Mouse (Mus musculus) ES-Bruce4 (cell line): ENCODE results near the gene Wwc1. TPM values are rescaled to one million over a fixed set of nuclear protein-coding genes. Genes with fewer than 3 reads are reported as not detected.

Experiments
- H3K27ac ChIP-seq: 2 replicates; pipeline ENCODE4 v1.5.1; 2012; ENCODE audit warnings: low read length, inconsistent platforms; ENCODE audit not compliant: insufficient read depth
- H3K27me3 ChIP-seq: 2 replicates; pipeline ENCODE4 v1.6.1; 2012; ENCODE audit warnings: mild to moderate bottlenecking, low read length, inconsistent platforms; ENCODE audit not compliant: control insufficient read depth, poor library complexity, insufficient read depth, severe bottlenecking
- H3K36me3 ChIP-seq: 2 replicates; pipeline ENCODE4 v1.6.1; 2012; ENCODE audit warnings: inconsistent platforms, mild to moderate bottlenecking, low read length, moderate library complexity; ENCODE audit not compliant: control insufficient read depth, poor library complexity, insufficient read depth, severe bottlenecking
- H3K4me1 ChIP-seq: one replicate; pipeline ENCODE4 v1.8.1; 2011; ENCODE audit warnings: low read length; ENCODE audit not compliant: control insufficient read depth, insufficient read depth
- H3K4me3 ChIP-seq: 2 replicates; pipeline ENCODE4 v1.5.1; 2011; ENCODE audit warnings: low read depth, mild to moderate bottlenecking, low read length
- H3K9ac ChIP-seq: 2 replicates; pipeline ENCODE4 v1.6.1; 2012; ENCODE audit warnings: low read depth, mild to moderate bottlenecking, inconsistent platforms; ENCODE audit not compliant: poor library complexity, severe bottlenecking
- H3K9me3 ChIP-seq: replicated peaks from 2 replicates; pipeline ENCODE4 v1.6.1; 2012; ENCODE audit warnings: mild to moderate bottlenecking, low read length, inconsistent platforms; ENCODE audit not compliant: control insufficient read depth, poor library complexity, insufficient read depth, severe bottlenecking
- CTCF ChIP-seq: IDR thresholded peaks from one replicate; pipeline ENCODE4 v1.8.1; 2011; ENCODE audit warnings: low read depth, low read length
- EP300 ChIP-seq: IDR thresholded peaks from 2 replicates; pipeline ENCODE4 v1.6.1; 2011; ENCODE audit warnings: low read depth, low read length; ENCODE audit not compliant: insufficient read depth
- POLR2A ChIP-seq: IDR thresholded peaks from one replicate; pipeline ENCODE4 v1.8.1; 2011; ENCODE audit warnings: low read length; ENCODE audit not compliant: insufficient read depth
- polyA plus RNA-seq: library from polyadenylated mRNA; stranded (reverse); fragments of >200 nt; gene quantifications from 2 replicates; pipeline ENCODE4 v1.2.4, GENCODE M21; 2011; ENCODE audit warnings: low read depth; ENCODE audit not compliant: missing spikeins, insufficient read depth, insufficient read length

Wwc1 gene
- polyA plus RNA-seq, 1 experiment = 48.4 TPM

GRCm38 (mm10) chr11:35915546-35915945 lies 64.8 kb downstream of the Wwc1 start:
- Histone ChIP-seq H3K4me1 (no peaks in the 10 kb centered on the region), H3K36me3 (no peaks in the 10 kb centered on the region), H3K27me3 (no peaks in the 10 kb centered on the region), H3K4me3 (no peak overlapping the region), H3K27ac (no peak overlapping the region; the same call in 1 of the 2 replicates), H3K9ac (no peak overlapping the region), H3K9me3 (no peaks in the 10 kb centered on the region)
- TF ChIP-seq EP300 = no peak
- TF ChIP-seq CTCF = no peak
- no peak for TF ChIP-seq POLR2A

DNA sequence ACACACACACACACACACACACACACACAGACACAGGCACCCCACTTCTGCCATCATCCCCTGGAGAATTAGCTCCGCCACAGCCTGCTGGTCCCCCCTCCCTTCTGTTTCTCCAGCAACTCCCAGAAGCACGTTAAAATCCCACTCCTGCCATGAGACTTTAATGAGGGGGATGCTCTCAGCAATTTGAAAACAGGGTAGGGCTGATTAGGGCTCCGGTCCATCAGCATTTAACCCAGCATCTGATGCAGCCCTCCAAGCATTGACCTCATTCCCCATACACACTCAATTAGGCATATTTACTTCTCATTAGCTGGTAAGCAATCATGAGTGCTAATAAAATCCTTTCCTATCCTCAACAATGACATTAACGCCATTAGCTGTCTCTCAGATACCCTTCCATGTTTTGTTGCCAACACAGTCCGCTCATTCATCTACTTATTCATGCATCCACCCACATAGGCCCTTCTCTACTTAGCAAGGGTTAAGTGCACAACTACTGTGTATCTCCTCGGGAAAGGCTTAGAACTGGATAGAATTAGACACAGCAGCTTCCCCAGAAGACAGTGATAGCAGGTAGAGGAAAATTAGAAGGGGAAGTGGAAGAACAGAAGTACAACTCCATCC lies 66.8 kb downstream of the Wwc1 start:
- H3K9me3 ChIP-seq = no peaks in the 10 kb centered on the region
- TF ChIP-seq CTCF = no peak
- no peak for TF ChIP-seq EP300
- TF ChIP-seq POLR2A = no peak

DNA sequence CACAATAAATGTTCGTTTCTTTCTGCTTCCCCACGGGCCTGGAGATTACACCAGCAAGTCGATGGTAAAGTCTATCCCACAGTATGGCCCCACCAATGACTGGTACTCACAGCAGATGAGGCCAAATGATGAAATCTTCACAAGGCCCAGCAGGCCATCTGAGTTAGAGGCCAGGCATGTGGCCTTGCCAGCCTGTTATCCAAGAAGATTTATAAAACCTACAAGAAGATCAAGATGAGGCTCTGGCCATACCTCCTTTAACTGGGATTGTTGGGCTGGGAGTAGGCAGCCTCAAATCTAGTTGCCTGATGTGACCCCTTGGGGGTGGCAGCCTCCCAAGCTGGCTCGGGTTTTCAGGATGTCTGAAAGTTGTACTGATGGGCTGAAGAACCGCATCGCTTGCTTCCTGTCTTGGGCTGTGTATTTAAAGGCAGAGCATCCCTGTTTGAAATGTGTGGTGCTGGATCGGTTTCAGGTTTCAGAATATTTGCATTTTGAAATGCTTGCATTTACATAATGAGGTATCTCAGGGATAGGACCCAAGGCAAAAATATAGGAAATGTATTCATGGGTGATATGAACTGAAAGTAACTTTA lies 75.3 kb downstream of the Wwc1 start:
- no peak overlapping the region for H3K9ac ChIP-seq
- no peak overlapping the region for H3K4me3 ChIP-seq
- no peaks in the 10 kb centered on the region for H3K4me1 ChIP-seq
- H3K36me3 ChIP-seq = peaks cover 15% of the 10 kb centered on the region
- no peaks in the 10 kb centered on the region for H3K27me3 ChIP-seq
- no peaks in the 10 kb centered on the region for H3K9me3 ChIP-seq
- TF ChIP-seq EP300 (no peak), CTCF (no peak), POLR2A (no peak)
- H3K27ac ChIP-seq = no peak overlapping the region

More for the DNA sequence above, 66.8 kb downstream of the Wwc1 start:
- Histone ChIP-seq H3K9ac (no peak overlapping the region), H3K4me3 (no peak overlapping the region), H3K27ac (no peak overlapping the region), H3K36me3 (peaks cover 9% of the 10 kb centered on the region), H3K27me3 (no peaks in the 10 kb centered on the region), H3K4me1 (no peaks in the 10 kb centered on the region)

- Histone ChIP-seq H3K4me1 (peaks cover 1% of the 10 kb centered on the region), H3K4me3 (no peak overlapping the region), H3K9me3 (no peaks in the 10 kb centered on the region), H3K27me3 (no peaks in the 10 kb centered on the region), H3K9ac (no peak overlapping the region), H3K36me3 (peaks cover 5% of the 10 kb centered on the region; the same call in 1 of the 2 replicates), H3K27ac (no peak overlapping the region)
- TF ChIP-seq EP300 (no peak), CTCF (no peak), POLR2A (no peak)
Measured at GRCm38 (mm10) chr11:35903079-35903478, 77.2 kb downstream of the Wwc1 start.

DNA sequence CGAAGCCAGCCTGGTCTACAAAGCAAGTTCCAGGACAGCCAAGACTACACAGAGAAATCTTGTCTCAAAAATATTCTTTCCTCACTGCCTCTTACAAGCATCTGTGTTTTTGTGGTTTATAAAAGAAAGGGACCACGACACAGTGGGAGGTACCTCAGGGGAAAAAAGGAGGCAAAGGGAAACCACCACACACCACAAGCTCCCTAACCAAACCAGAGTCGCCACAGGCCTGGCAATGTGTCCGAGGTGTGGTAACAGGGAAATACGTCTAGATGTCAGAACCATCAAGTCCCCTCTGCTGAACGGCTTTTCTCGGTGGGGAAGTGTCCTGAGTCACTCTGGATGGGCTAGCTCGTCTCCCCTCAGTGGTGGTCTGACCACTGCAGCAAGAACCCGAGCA lies 80.4 kb downstream of the Wwc1 start:
- Histone ChIP-seq H3K4me1 (peaks cover 1% of the 10 kb centered on the region), H3K27ac (no peak overlapping the region), H3K27me3 (no peaks in the 10 kb centered on the region), H3K36me3 (peaks cover 10% of the 10 kb centered on the region; the same call in 1 of the 2 replicates), H3K4me3 (no peak overlapping the region), H3K9ac (no peak overlapping the region), H3K9me3 (no peaks in the 10 kb centered on the region)
- TF ChIP-seq CTCF = no peak
- no peak for TF ChIP-seq EP300
- TF ChIP-seq POLR2A = no peak

- Histone ChIP-seq H3K27ac (no peak overlapping the region), H3K9me3 (no peaks in the 10 kb centered on the region), H3K36me3 (peaks cover 27% of the 10 kb centered on the region), H3K4me3 (no peak overlapping the region), H3K9ac (no peak overlapping the region), H3K4me1 (peaks cover 7% of the 10 kb centered on the region), H3K27me3 (no peaks in the 10 kb centered on the region)
- TF ChIP-seq POLR2A (no peak), EP300 (no peak), CTCF (no peak)
Measured at GRCm38 (mm10) chr11:35893454-35893853, 86.9 kb downstream of the Wwc1 start.
